Mouse (Mus musculus) frontal cortex, postnatal 36 days (tissue): ENCODE measurements around the gene Anks1.

Source experiments
- DNase-seq, 2 experiments: peaks; one replicate each; pipeline ENCODE4 v3.0.0; 2022; ENCODE audit warnings: low spot score in 2 of 2

The Anks1 gene

DNA sequence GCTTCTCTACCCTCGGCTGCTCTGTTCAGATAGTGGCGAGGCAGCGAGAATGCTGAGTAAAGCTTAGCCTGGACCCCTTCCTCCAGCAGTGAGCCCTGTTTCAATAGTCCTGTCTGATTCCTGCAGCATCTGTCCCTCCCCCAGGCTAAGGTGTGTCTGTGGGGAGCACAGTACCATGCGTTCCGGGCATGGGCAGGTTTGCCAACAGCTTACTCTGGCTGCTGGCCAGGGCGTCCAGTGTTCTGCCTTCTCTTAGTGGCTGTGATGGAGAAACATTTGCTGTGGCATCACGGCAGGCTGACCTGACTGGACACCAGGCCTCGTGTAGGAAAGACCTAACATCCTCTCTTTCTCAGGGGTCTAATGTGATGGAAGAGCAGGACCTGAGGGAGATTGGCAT, 141.1 kb downstream of the Anks1 start:
- no peak for DNase-seq

DNA sequence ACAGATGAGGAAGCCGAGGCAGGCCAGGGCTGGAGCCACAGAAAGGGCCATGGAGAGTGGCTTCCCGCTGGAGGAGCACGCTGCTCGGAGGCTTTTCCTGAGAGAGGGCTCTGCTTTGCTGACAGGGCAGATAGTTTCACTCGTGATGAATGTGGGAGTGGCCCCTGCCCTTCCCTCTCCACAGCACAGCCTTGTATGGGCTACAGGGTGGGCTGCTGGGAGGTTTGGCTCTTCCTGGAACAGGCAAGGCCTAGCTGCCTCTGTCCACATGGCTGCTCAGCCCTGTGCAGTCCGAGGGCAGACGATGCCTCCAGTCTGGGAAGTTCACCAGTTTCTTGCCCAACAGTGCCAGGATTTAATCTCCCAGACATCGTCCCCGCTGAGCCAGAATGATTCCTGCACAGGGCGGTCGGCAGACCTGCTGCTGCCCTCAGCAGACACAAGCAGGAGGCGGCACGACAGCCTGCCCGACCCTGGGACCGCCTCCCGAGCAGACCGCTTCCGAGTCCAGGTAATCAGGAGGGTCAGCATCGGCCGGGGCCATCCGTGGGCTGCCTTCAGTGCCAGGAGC, 143.3 kb downstream of the Anks1 start:
- no peak for DNase-seq

DNA sequence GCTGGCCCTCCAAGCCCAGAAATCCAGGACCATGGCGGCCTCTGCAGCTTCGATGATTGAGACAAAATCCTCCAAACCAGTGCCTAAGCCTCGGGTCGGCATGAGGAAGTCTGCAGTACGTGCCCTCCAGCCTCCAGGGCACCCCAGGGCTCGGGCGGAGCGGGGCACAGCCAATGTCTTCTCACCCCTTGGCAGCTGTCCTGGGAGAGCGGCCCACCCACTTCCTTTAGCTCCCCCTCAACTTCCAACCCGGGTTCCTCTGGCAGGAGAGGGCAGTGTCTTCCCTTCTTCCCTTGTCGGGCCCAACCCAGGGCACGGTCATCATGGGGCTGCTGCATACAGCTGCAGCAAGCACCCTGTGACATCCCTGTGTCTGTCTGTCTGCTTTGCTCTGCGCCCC, 149.2 kb downstream of the Anks1 start:
- no peak for DNase-seq

DNA sequence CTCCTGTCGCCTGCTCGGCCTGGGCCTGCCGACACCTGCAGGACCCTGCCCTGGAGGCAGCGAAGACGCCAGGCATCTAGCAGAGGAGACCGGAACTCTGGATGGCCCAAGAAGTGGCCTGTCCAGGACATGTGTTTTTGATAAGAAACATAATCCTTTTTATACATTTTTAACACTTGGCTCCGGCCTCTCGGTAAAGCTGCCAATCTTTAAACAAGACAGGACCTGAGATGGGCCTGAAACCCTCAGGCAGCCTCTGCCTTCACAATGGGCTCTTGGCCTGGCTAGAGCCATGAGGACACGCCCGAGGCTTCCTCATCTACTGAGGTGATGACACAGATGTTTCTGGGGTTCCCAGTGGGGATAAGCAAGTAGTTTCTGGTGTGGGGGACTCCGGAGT, 151.6 kb downstream of the Anks1 start:
- DNase-seq, result no peak

DNA sequence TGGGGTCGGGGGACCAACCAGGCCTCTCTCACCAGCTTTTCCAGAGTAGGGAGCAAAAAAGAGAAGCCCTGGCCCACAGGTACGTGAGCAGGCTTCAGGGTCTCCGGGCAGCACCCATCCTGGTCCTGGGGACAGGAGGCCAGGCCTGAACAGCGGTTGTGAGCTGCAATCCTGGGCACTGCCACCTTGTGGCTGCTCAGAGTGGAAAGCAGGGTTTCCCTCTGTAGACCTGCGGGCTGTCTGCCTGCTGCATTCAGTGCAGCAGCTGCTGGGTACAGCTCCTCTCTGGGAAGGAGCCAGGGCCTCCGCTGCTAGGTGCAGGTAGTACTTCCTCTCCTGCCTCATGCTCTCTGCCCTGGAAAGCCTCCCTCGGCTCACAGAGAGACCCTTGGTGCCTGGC, 152.4 kb downstream of the Anks1 start:
- peak; percentile 42 to 48 for DNase-seq

DNA sequence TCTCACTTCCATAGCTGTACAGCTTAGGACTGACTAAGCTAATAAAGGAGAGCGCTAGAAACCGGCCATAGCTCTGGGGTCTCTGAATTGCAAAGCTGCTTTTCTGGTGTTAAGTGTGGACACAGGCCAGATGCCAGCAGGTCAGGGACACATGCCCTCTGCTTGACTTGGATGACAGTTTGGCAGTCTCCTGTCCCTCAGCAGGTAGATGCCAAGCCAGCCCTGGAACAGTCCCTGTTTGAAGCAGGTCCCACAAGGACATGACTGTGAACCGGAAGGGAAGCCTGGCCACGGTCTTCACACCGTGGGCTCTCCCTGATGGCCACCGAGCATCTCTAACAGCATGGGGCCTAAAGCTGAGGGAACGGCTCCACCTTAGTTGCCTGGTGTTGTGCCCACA, 153.6 kb downstream of the Anks1 start:
- no peak for DNase-seq

DNA sequence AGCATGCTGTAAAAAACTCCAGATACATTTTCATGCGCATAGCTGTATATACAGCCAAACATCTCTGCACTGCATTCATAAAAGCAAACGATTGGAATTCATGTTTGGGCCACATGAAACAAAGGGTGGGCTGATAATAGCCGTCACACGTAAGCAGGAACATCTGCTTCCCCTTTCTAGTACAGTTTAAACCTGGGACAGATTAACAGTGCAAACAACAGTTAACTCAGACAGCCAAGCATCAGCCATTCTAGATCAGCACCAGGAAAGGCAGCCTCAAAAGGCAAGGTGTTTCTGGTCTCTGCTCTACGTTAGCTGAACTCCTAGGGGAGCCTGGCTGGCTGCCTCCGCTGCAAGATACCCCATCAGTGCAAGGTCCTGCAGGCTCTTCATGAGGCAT, 154.1 kb downstream of the Anks1 start:
- DNase-seq, result no peak

DNA sequence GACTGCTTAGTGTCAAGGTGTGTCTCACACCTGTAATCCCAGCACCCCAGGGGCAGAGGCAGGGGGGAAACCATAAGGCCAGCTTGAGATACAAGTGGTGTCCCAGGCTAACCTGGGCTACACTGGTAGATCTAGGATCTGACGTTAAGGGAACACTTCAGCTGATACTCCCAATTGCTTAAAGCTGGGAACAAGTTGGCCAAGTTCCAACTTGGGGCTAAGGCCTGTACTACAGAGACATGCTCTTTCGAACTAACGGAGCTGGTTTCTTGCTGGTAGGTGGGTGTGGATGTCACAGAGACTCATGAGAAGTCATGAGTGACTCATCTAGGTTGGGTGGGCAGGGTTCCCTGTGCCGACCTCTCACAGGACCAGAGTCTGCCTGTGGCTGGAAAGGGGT, 158.2 kb downstream of the Anks1 start:
- no peak for DNase-seq

DNA sequence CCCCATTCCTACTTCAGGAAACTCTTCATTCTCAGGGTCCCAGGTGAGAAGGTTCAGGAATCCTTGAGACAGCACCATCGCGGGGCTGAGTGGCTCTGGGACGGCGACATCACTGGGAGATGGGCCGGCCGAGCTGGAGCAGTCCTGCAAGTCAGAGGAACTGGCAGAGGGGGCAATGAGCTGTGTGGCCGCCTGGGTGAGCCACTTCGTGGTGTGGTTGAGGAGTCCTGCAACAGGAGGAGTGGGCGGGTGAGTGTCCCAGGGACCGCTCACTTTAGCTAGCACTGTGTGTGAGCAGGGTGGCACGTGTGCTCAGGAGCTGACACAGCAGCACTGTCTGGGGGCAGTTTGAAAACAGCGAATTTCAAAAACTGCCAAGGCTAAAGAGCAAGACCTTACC, 160.3 kb downstream of the Anks1 start:
- DNase-seq, result no peak

DNA sequence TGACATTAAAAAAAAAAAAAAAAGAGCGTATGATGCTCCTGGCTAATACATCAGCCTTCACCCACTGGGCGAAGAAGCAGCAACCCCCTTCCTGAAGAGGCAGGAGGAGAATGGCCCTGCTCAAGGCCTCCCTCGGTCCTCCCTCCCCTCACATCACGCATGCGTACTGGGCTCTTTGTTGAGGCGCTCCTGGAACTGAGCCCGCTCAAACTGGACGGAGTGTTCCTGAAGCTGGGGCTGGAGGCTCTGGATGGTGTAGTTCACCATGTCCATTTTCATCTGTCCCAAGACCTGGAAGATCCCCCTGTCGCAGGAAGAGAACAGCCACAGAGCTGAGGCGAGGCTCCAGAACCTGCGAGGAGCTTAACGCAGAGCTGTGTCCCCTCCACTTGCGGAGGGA, 161.2 kb downstream of the Anks1 start:
- no peak for DNase-seq

DNA sequence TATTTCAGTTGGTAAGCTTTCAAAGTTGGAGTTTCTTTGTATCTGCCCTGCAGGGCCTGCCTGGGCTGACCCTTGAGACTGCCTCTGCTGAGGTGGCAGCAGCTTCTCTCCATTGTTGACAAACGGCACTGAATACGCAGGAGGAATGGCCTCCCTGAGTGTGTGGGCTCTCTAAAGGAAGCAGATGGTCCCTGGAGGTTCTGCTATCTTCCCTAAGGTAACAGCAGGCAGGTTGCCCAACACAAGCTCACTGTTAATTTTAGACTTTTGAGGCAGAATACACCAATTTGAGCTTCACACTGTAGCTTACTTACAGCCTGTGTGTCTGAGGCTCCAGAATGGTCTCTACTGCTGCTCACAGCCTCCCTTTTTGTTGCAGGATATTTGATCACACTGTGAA, 163.6 kb downstream of the Anks1 start:
- peak; percentile 20 to 54 for DNase-seq

DNA sequence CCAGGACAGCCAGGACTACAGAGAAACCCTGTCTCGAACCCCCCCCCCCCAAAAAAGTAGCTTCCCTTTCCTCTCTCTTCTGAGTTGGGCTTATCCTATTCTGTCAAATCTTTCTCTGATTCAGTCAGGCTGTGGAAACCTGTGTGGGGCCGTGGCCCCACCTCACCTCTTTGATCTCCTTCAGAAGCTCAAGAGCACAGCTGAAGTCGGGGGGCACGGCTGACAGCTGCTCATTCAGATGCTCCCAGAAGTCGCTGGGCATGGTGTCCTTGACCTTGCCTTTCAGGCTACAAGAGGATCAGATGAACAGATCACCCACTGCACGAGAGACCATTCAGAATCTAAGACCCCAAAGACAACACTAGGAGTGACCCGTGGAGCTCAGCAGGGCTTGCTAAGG, 165.4 kb downstream of the Anks1 start:
- DNase-seq, result no peak

DNA sequence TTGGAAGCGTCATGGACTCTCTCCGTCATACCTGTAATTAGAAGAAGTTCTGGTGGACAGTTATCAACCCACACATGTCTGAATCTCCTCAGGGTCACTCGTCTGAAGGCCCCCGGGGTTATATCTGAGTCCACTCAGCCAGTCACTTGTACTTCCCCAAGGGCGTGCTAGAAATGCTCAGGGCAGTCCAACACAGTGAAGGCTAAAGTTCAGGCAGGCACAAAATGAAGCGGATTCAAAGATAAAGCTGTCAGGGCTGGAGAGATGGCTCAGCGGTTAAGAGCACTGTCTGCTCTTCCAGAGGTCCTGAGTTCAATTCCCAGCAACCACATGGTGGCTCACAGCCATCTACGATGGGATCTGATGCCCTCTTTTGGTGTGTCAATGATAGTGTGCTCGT, 168.9 kb downstream of the Anks1 start:
- DNase-seq, result no peak

DNA sequence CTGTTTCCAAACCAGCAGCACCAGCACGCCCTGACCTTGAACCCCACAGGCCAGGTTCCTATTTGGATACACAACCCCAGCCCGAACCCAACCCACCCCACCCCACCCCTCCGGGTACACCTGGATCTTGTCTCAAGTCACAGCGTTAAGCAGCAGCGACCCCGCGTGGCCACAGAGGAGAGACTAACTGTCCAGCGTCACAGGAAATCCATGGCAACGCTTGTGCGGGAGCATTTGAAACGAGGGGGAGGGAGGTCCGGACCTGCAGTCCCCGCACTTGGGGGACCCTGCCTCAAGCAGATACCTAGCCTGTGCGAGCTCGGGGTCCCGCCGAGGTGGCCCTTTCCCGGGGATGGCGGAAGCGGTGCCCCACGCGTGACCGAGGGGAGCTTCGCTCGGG, 170.5 kb downstream of the Anks1 start:
- DNase-seq, result peak; percentile 83 to 86

DNA sequence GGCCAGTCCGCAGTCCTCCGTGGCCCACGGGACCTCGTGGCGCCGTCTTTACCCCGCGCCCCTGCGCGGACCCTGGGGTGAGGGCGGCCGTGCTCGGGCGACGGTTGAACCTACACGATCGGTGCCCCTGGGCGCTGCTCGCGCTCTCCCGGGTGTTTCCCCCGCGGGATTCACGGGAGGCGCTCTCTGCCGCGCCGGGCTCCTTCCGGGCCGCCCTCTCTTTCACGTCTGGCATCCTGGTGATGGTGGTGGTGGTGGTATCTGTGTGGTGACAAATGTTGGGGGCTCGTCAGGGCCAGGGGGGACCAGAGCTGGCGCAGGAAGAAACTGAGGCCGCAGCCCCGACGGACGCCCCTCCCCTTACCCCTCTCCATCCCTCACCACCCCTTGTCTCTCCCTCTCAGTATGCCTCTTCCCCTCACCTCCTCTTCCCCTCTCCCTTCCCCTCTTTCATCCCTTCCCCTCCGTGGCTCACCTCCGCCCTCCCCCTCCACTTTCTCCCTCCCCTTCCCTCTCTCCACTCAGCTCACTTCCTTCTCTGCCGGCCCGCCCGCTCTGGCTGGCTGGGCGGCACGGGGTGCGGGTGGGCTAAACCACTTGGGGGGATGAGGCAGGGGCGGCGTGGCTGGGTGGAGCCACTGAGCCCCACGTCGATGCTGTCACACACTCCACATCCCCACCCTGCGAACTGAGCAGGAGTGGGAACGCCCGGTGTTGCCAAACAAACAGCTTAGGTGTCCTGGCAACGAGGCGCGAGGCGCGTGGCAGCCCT, 171.1 kb downstream of the Anks1 start, which contains the start of gene Tcp11:
Tcp11 (minus strand) TSS at position 595 of the 772 bp plus-strand sequence.
- no peak for DNase-seq

DNA sequence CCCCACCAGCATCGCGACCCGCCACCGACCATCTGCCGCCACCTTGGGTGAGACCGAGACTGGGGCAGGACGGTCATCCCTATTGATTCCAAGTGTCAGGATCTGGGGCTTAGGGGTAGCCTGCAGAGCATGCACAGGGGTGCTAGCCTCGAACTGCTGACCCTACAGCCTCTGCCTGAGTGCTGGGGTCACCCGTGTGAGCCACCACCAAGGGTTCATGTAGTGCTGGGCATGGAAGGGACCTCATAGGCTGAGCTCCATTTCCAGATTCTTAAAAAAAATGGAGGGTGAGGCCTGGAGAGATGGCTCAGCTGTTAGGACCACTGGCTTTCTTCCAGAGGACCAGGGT, 171.7 kb downstream of the Anks1 start:
- no peak for DNase-seq

DNA sequence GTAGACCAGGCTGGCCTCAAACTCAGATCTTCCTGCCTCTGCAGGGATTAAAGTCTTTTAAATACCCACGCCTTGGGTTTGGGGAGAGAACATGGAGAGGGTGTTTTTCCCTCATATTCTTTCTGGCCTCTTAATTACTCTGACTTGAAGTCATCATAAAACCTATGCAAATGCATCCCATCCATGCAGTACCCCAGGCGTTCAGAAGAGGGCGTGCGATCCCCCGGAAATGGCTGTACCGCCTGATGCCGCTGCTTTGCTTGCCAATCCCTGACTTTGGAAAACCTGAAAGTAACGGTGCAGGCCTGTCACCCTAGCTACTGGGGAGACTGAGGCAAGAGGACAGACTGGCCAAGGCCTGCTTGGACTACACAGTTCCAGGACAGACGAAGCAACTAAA, 172.3 kb downstream of the Anks1 start:
- DNase-seq, result peak in 1 of 2 experiments; percentile 36

DNA sequence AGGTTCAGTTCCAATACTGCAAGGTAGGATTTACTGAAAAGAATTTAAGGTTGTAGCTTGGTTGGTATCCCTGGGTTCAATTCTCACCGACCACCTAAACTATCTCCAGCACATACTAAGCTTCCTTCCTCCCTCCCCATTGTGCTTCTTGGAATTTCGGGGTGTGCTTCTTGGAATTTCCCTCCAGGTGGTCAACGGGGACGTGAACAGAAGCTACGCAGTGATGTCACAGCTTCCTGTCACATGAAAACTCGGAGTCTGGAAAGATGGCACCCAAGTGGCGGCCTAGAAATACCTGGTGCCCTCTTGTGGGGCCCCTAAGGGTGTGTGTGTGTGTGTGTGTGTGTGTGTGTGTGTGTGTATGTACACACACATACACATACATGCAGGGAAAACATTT, 172.8 kb downstream of the Anks1 start:
- no peak for DNase-seq

DNA sequence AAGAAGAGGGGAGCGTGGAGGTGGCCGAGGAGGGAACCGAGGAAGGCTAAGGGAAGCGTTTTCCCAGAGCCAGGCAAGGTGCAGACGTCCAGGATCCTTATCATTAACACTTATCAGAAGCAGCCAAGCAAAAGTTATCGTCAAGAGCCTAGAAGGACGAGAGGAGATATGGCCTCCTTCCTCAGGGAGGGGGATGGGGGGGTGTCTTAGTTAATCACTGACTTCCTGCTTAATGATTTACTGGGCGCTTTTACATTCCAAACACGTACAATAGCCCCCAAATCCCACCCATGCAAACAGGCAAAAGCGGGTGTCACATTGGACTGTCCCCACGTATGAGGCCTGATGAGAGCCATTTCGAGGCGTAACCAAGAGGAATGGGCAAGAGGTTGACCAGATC, 173.8 kb downstream of the Anks1 start:
- no peak for DNase-seq

DNA sequence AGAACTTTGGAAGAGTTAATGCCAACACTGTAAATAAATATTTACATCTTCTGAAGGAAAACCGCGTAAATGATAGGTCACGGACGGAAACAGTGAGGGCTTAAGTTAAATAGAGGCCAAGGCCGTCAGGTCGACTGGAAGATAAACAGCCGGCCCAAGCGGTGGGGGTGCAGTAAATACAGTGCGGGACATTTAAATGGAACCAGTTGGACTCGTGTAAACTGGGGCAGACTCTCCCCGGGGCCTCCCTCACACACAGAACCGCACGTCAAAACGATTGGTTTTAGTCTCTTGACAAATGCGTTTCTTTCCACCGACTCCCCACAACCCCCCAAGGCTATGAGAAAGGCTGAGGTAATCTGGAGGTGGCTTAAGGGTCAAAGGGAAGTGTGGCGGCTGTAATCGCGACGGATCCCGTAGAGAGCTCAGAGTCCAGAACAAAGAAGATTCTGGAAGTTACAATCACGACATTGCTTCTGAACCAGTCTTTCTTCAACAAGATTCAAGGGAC, 175.3 kb downstream of the Anks1 start:
- no peak for DNase-seq

DNA sequence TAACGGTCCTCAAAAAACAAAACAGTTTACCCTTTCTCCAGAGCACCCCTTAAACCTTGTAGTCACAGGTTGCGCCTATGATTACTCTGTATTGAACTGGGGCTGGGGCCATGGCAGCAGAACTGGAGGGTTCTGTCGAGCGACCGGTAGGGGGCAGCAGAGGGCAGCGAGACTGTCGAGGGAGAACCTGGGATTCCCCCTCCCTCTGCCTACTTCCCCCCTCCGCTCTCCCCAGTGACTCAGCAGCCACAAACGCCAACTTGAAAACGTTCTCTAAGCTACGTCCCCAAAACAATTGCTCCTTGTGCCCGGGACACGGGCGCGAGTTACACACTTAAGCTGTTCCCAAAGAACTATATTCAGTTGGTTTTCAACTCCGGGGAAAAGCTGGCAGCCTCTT, 175.9 kb downstream of the Anks1 start:
- DNase-seq, result peak; percentile 82 to 89

DNA sequence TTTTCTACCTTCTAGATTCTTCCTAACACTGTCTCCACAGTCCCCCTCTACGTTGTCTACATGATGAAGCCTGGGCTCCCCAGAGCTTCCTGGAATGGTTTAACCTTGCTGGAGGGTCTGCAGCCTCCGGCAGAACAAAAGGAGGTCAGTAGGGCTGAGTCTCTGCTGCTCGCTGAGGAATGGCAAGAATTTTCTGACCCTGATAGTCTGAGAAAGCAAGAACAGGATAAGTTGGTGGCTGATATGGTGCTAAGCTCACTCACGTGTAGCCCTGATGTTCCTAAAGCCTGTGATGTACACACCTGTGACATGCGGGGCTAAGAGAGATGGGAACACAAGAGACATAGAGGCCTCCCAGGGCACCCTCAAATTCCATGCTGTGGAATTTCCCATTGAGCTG, 178.3 kb downstream of the Anks1 start:
- DNase-seq, result no peak

DNA sequence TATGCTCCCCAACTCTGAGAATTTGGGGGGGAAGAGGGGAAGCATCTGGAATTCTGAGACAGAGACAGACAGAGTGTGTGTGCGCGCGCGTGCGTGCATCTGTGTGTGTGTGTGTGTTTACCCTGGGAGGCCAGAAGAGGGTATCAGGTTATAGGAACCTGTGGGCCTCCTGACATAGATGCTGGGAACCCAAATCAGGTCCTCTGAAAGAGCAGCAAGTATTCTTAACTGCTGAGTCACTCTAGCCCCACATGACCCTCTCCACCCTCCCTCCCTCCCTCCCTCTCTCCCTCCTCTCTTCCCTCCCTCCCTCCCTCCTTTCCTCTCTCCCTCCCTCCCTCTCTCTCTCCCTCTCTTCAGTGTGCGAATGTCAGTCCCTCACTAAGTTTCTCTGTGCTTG, 179.6 kb downstream of the Anks1 start:
- no peak for DNase-seq

DNA sequence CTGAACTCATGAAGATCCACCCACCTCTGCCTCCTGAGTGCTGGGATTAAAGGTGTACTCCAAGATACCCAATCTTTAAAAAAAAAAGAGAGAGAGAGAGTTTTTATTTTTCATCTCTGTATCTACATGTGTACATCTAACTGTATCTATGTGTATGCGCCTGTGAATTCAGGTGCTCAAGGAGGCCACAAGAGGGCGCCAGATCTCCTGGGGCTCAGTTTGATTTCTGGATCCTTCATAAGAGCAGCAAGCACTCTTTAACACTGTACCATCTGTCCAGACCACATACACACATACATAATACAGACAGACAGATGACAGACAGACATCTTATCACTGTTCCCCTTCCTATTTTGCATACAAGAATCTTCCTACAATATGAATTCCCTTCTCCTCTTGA, 183.2 kb downstream of the Anks1 start:
- no peak for DNase-seq
